Mouse (Mus musculus) telencephalon, adult 2 months (tissue): ENCODE results near the gene Pkd1.

Source experiments
- DNase-seq: peaks from one replicate; pipeline ENCODE4 v3.0.0-alpha.2; 2011; ENCODE audit warnings: low read depth, low spot score

The Pkd1 gene

DNA sequence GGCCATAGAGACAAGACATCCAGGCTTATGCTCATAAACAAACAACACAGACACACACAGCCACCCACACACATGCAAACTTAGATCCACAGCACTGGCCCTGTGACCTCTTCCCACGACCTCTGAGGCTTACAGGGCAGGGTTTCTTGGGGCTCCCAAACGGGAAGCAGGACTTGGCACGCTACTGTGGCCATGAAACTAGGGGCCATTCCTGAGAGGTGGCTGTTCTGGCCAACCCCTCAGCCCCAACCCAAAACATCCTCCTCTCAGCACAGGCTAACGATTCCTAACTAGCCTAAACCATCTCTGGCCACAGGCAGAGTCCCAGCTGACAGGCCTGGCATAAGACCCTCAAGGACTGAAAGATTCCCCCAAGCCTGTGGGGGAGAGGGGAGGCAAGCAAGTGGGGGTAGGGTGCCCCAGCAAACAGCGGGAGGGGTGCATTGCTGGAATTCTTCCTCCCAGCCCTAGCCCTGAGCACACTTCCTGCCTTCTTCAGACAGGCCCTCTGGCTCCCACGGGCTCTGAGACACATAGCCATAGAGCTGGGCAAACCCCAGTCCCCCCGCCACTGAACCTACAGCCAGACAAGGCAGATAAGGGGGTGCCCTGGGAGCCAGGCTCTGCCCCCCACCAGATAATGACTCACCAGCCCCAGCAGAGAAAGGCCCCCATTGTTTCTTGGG is 94.5 kb downstream of the Pkd1 start:
- DNase-seq, result no peak

DNA sequence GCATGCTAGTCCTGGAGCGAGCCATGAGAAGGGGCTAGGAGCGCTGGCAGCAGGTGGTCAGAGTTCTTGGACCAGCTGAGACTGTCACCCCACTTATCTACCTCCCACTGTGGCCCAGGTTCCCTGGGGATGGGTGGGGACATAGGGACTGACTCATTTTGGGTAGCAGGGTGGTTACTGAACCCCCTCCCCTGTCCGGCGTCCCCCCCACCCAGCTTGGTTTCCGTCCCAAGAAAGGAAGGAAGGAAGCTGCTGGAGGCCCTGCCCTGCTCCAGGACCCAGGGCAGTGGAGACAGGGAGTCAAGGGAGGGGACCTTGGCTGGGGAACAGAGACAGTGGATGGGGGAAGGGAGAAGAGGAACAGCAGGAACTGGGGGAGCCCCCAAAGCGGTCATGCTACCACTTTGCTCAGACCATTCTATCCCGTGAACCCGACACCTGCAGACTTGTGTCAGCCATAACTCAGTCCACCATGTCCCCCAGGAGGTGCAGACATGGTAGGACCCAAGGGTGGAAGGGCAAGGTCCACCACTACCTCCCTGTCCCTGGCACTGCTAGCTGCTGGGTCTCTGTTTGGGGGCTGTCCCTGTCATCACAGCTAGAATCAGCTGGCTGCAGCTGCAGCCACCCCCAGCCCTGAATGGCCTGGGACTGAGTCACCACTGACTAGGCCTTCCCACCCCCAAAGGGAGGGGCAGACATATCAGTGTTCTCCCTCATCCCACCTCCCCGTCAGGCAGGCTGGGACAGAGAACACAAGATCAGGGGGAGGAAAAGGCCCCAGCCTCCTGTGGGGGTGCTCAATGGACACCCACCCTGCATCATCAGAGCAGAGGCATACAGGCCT is 95.5 kb downstream of the Pkd1 start:
- no peak for DNase-seq

DNA sequence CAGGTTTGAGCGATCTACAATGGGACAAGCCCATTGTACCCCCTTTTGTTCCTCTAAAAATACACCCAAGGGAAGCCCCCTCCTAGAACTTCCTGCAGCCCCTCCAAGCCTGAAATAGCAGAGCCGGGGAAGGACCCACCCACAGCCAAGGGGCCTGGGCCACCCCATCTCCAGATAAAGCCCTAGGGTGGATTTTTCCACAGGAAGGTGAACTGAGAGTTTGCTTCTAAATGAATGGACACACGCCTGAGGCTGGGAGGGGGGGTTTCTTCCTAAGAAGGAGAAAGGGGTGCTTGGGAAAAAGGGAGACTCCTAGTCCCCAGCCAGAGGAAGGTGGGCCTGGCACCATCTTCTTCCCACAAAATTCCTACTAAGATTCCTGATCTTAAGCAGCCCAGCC is 96.3 kb downstream of the Pkd1 start:
- no peak for DNase-seq
